Mouse (Mus musculus): ENCODE measurements around the gene Frs2. TPM values are rescaled to one million over a fixed set of nuclear protein-coding genes. Genes with fewer than 3 reads are reported as not detected.
"Not testable (repeated sequence)": the region's sequence is repeated elsewhere in the genome, so short reads cannot be mapped to it uniquely, and the experiment has no call there.

Frs2 gene
- polyA plus RNA-seq, 1 experiment from 2014 or later, result 27.2 TPM

- H3K4me3 ChIP-seq (ENCODE audit: low read depth, low read length), result no peak overlapping the region
- WGBS, result 79% methylated on average over 4 of the region's 4 CpGs
- H3K4me1 ChIP-seq (ENCODE audit: control insufficient read depth, insufficient read depth, low read length), result no peaks in the 10 kb centered on the region
- no peaks in the 10 kb centered on the region for H3K9me3 ChIP-seq (replicated peaks; ENCODE audit: control insufficient read depth, low read length)
- no peak overlapping the region for H3K4me2 ChIP-seq (ENCODE audit: low read length)
- no peaks in the 10 kb centered on the region for H3K27me3 ChIP-seq (replicated peaks; ENCODE audit: control insufficient read depth, insufficient read depth, low read length)
- H3K27ac ChIP-seq (ENCODE audit: low read depth, low read length), result no peak overlapping the region
- peaks cover 70% of the 10 kb centered on the region for H3K36me3 ChIP-seq (ENCODE audit: control insufficient read depth, insufficient read depth, low read length)
- no peak overlapping the region for H3K9ac ChIP-seq (ENCODE audit: low read length)
- DNase-seq (ENCODE audit: low spot score), result no peak
- ATAC-seq, result no peak
Measured at GRCm38 (mm10) chr10:117049961-117050597, 98.3 kb downstream of the Frs2 start.

DNA sequence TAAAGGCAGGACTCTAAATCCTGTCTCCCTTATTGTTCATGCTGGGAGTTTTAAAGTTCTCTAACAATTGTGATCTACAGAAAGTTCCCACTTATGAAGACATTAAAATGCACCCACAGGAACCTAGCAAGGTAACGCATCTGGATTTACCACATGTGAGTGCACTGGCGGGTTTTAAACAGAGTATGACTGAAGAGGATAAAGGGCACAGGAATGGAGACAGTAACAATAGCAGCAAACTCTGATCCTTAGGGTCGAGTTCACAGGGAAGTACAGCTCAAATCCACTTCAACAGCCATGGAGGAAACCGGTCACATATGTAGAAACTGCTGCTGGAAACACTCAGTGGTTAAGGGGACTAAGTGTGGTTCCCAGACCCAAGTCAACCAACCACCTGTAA, 99.1 kb downstream of the Frs2 start:
- Histone ChIP-seq H3K36me3 (ENCODE audit: control insufficient read depth, insufficient read depth, low read length) (peaks cover 61% of the 10 kb centered on the region), H3K27me3 (replicated peaks; ENCODE audit: control insufficient read depth, insufficient read depth, low read length) (no peaks in the 10 kb centered on the region), H3K4me1 (ENCODE audit: control insufficient read depth, insufficient read depth, low read length) (no peaks in the 10 kb centered on the region), H3K9me3 (replicated peaks; ENCODE audit: control insufficient read depth, low read length) (no peaks in the 10 kb centered on the region), H3K27ac (ENCODE audit: low read depth, low read length) (no peak overlapping the region), H3K4me2 (ENCODE audit: low read length) (no peak overlapping the region), H3K9ac (ENCODE audit: low read length) (no peak overlapping the region), H3K4me3 (ENCODE audit: low read depth, low read length) (no peak overlapping the region)
- no peak for ATAC-seq
- no peak for DNase-seq (ENCODE audit: low spot score)
- WGBS, result 82% methylated on average over 4 of the region's 4 CpGs

DNA sequence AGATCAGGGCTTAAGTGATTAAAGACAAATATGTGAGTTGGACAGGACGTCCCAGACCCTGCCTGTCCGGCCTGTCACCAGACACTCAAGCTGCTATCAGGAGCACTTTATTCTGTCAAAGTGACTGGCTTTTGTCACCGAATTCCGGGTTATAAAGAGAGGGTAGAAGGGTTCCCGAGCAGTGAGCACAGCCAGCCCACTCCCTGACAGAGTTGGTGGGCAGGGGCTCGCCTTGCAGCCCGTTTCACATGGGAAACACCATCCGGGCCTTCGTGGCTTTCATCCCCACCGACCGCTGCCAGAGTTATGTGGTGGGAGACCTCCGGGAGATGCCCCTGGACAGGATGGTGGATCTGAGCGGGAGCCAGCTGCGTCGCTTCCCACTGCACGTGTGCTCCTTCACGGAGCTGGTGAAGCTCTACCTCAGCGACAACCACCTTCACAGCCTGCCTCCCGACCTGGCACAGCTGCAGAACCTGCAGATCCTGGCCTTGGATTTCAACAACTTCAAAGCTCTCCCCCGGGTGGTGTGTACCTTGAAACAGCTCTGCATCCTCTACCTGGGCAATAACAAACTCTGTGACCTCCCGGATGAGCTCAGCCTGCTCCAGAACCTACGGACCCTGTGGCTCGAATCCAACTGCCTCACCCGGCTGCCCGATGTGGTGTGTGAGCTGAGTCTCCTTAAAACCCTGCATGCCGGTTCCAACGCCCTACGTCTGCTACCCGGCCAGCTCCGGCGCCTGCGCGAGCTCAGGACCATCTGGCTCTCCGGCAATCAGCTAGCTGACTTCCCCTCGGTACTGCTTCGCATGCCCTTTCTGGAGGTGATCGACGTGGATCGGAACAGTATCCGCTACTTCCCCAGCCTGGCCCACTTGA, 102.9 kb downstream of the Frs2 start, which contains the start of gene Lrrc10:
Lrrc10 (plus strand) TSS at position 167 of the 882 bp plus-strand sequence.
- Histone ChIP-seq H3K9ac (ENCODE audit: low read length) (no peak within 1 kb of the TSS), H3K4me3 (ENCODE audit: low read depth, low read length) (no peak within 1 kb of the TSS; the same call in 1 of the 2 replicates), H3K27ac (ENCODE audit: low read depth, low read length) (no peak within 1 kb of the TSS), H3K9me3 (replicated peaks; ENCODE audit: control insufficient read depth, low read length) (no peaks in the 10 kb centered on the region), H3K27me3 (replicated peaks; ENCODE audit: control insufficient read depth, insufficient read depth, low read length) (no peaks in the 10 kb centered on the region), H3K4me2 (ENCODE audit: low read length) (peak within 1 kb of the TSS; percentile 33), H3K4me1 (ENCODE audit: control insufficient read depth, insufficient read depth, low read length) (no peaks in the 10 kb centered on the region), H3K36me3 (ENCODE audit: control insufficient read depth, insufficient read depth, low read length) (peaks cover 23% of the 10 kb centered on the region)
- DNase-seq (ENCODE audit: low spot score), result peak; percentile 32
- 52% methylated on average over 40 of the region's 40 CpGs for WGBS
- ATAC-seq, result peak; percentile 60; the same call in 1 of the 2 replicates

DNA sequence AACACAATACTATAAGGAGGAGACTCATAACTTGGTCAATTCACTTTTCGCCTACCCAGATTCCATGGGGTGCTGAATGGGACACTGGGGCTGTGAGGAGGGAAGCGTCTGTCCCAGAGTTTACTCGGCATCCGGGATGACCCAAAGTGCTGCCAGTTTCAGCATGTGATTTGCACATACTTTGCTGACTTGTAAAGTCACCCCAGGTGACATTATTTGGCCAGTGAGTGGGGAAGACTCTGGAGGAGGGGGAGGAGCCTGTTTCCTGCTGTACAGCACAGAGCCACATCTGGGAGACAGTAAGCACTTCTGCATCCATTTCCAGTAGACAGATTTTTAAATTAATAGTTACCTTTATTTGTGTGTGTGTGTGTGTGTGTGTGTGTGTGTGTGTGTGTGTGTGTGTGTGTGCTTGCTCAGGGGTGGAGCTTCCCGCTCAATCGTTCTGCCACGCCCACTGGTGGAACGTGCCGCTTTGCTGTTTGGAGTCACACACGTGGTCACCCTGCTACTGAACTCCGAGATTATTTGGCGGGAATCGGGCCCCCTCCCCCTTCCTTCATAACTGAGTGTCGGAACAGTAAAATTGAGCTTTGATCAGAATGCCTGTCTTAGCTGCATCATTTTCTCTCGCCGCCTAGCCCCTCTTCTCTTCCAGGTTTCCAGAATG, 104.7 kb downstream of the Frs2 start:
- not testable (repeated sequence) for DNase-seq (ENCODE audit: low spot score); H3K4me2 ChIP-seq (ENCODE audit: low read length); ATAC-seq; H3K4me1 ChIP-seq (ENCODE audit: control insufficient read depth, insufficient read depth, low read length); H3K9ac ChIP-seq (ENCODE audit: low read length); H3K27me3 ChIP-seq (replicated peaks; ENCODE audit: control insufficient read depth, insufficient read depth, low read length); H3K27ac ChIP-seq (ENCODE audit: low read depth, low read length); H3K36me3 ChIP-seq (ENCODE audit: control insufficient read depth, insufficient read depth, low read length); H3K4me3 ChIP-seq (ENCODE audit: low read depth, low read length); H3K9me3 ChIP-seq (replicated peaks; ENCODE audit: control insufficient read depth, low read length)
- WGBS, result 56% methylated on average over 16 of the region's 16 CpGs

- Histone ChIP-seq H3K36me3 (ENCODE audit: control insufficient read depth, insufficient read depth, low read length) (no peaks in the 10 kb centered on the region), H3K27ac (ENCODE audit: low read depth, low read length) (no peak overlapping the region), H3K4me2 (ENCODE audit: low read length) (no peak overlapping the region), H3K4me3 (ENCODE audit: low read depth, low read length) (no peak overlapping the region), H3K4me1 (ENCODE audit: control insufficient read depth, insufficient read depth, low read length) (no peaks in the 10 kb centered on the region), H3K9ac (ENCODE audit: low read length) (no peak overlapping the region), H3K27me3 (replicated peaks; ENCODE audit: control insufficient read depth, insufficient read depth, low read length) (no peaks in the 10 kb centered on the region), H3K9me3 (replicated peaks; ENCODE audit: control insufficient read depth, low read length) (no peaks in the 10 kb centered on the region)
- no peak for ATAC-seq
- DNase-seq (ENCODE audit: low spot score), result no peak
- WGBS, result 88% methylated on average over 14 of the region's 14 CpGs
Measured at GRCm38 (mm10) chr10:117042295-117042694, 106.0 kb downstream of the Frs2 start.

DNA sequence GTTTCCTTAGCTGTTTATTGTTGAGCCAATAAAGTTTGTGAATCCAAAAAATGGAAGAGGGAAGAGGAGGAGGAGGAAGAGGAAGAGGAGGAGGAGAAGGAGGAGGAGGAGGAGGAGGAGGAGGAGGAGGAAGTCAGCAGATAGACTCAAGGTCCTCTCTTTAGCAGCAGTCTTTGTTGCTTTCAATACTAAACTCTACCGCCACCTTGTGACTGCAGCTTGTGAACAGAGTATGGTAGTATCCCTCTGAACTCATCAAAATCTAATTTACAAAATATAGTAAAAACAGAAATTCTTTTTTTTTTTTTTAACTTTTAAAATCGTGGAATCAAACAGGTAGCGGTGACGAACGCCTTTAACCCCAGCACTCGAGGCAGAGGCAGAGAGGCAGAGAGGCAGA, 108.0 kb downstream of the Frs2 start:
- peak; percentile 59 for DNase-seq (ENCODE audit: low spot score)
- H3K27me3 ChIP-seq (replicated peaks; ENCODE audit: control insufficient read depth, insufficient read depth, low read length), result no peaks in the 10 kb centered on the region
- H3K4me1 ChIP-seq (ENCODE audit: control insufficient read depth, insufficient read depth, low read length), result no peaks in the 10 kb centered on the region
- H3K36me3 ChIP-seq (ENCODE audit: control insufficient read depth, insufficient read depth, low read length), result no peaks in the 10 kb centered on the region
- no peak overlapping the region for H3K9ac ChIP-seq (ENCODE audit: low read length)
- H3K4me2 ChIP-seq (ENCODE audit: low read length), result no peak overlapping the region
- no peaks in the 10 kb centered on the region for H3K9me3 ChIP-seq (replicated peaks; ENCODE audit: control insufficient read depth, low read length)
- 71% methylated on average over 6 of the region's 6 CpGs for WGBS
- no peak overlapping the region for H3K4me3 ChIP-seq (ENCODE audit: low read depth, low read length)
- no peak overlapping the region for H3K27ac ChIP-seq (ENCODE audit: low read depth, low read length)
- ATAC-seq, result no peak

- no peak overlapping the region for H3K9ac ChIP-seq (ENCODE audit: low read length)
- 0 out of 2 replicates have a peak, but pooled peaks have one; percentile 15 for ATAC-seq
- H3K4me1 ChIP-seq (ENCODE audit: control insufficient read depth, insufficient read depth, low read length), result no peaks in the 10 kb centered on the region
- H3K27ac ChIP-seq (ENCODE audit: low read depth, low read length), result no peak overlapping the region
- no peaks in the 10 kb centered on the region for H3K36me3 ChIP-seq (ENCODE audit: control insufficient read depth, insufficient read depth, low read length)
- no peaks in the 10 kb centered on the region for H3K9me3 ChIP-seq (replicated peaks; ENCODE audit: control insufficient read depth, low read length)
- H3K4me3 ChIP-seq (ENCODE audit: low read depth, low read length), result no peak overlapping the region
- no peaks in the 10 kb centered on the region for H3K27me3 ChIP-seq (replicated peaks; ENCODE audit: control insufficient read depth, insufficient read depth, low read length)
- WGBS, result 31% methylated on average over 8 of the region's 8 CpGs
- no peak overlapping the region for H3K4me2 ChIP-seq (ENCODE audit: low read length)
- DNase-seq (ENCODE audit: low spot score), result peak; percentile 80
Measured at GRCm38 (mm10) chr10:117033785-117034184, 114.5 kb downstream of the Frs2 start.

DNA sequence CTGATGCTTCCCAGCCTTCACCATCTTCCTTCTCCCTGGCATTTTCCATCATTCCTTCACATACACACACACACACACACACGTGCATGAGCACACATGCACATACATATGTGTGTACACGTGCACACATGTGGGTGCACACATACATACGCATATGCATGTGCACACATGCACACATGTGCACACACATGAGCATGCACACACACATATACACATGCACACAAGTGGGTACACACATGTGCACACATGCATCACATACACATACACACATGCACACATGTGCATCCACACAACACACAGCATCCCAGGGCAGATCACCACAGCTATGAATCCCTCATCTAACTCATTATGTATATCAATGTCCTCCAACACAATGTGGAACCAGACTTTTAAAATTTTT, 117.2 kb downstream of the Frs2 start:
- no peaks in the 10 kb centered on the region for H3K4me1 ChIP-seq (ENCODE audit: control insufficient read depth, insufficient read depth, low read length)
- no peaks in the 10 kb centered on the region for H3K9me3 ChIP-seq (replicated peaks; ENCODE audit: control insufficient read depth, low read length)
- ATAC-seq (no peak), DNase-seq (ENCODE audit: low spot score) (no peak)
- WGBS, result 89% methylated on average over 3 of the region's 3 CpGs
- no peak overlapping the region for H3K9ac ChIP-seq (ENCODE audit: low read length)
- no peak overlapping the region for H3K4me3 ChIP-seq (ENCODE audit: low read depth, low read length)
- H3K27ac ChIP-seq (ENCODE audit: low read depth, low read length), result no peak overlapping the region
- 0 out of 2 replicates have a peak, but pooled peaks cover 3% of the 10 kb centered on the region for H3K27me3 ChIP-seq (replicated peaks; ENCODE audit: control insufficient read depth, insufficient read depth, low read length)
- H3K4me2 ChIP-seq (ENCODE audit: low read length), result no peak overlapping the region
- no peaks in the 10 kb centered on the region for H3K36me3 ChIP-seq (ENCODE audit: control insufficient read depth, insufficient read depth, low read length)
